Mouse (Mus musculus): Measurements from ENCODE around the gene Cdca4. TPM values are rescaled to one million over a fixed set of nuclear protein-coding genes. Genes with fewer than 3 reads are reported as not detected.

Cdca4 gene
- total and polyA plus RNA-seq, 3 experiments = 78.0 to 128 (median 78.0) TPM

- dilution Hi-C loops (cut with MboI; ENCODE audit: extremely low pct_ligation_motif_present, extremely low pct_unique_long_range_greater_than_20kb, low sequenced_read_pairs) = no loop called here
Measured at GRCm38 (mm10) chr12:112849235-112850022, 20.2 kb upstream of the Cdca4 start.

GRCm38 (mm10) chr12:112847880-112848279 is 18.7 kb upstream of the Cdca4 start:
- H3K9me3 ChIP-seq (replicated peaks; ENCODE audit: low read length) = peaks cover 7% of the 10 kb centered on the region
- peaks cover 5 to 44% of the 10 kb centered on the region in 2 experiments for H3K4me1 ChIP-seq (ENCODE audit: control insufficient read depth in 1 of 2, insufficient read depth in 2 of 2)
- no peak overlapping the region for H3K9ac ChIP-seq (ENCODE audit: insufficient read depth, low read depth)
- H3K79me2 ChIP-seq (replicated peaks; ENCODE audit: control insufficient read depth, extremely low read depth, insufficient read depth, poor library complexity, severe bottlenecking) = 0 out of 2 replicates have a peak, but pooled peaks cover 6% of the 10 kb centered on the region
- no peak for DNase-seq (ENCODE audit: extremely low read depth)
- in situ Hi-C loops (cut with MboI; ENCODE audit: low pct_ligation_motif_present, low pct_unique_long_range_greater_than_20kb, low sequenced_read_pairs) (loop anchor here (5.0 kb wide), 1 partner anchor 101 kb away; no protein-coding TSS in a partner anchor), dilution Hi-C loops (cut with MboI; ENCODE audit: extremely low pct_ligation_motif_present, extremely low pct_unique_long_range_greater_than_20kb, low sequenced_read_pairs) (no loop called here)
- H3K4me3 ChIP-seq (replicated peaks in 1 of 3; ENCODE audit: low read depth in 2 of 3, low read length in 2 of 3, poor library complexity in 1 of 3) = no peak overlapping the region
- H3K27me3 ChIP-seq (replicated peaks) = no peaks in the 10 kb centered on the region
- H3K27ac ChIP-seq (ENCODE audit: insufficient read depth, low read depth) = no peak overlapping the region
- TF ChIP-seq HCFC1 (IDR thresholded peaks at IDR 0.05; ENCODE audit: low read depth, low read length) = no peak
- TF ChIP-seq EP300 (IDR thresholded peaks at IDR 0.05; ENCODE audit: low read length) = no peak
- no peak for TF ChIP-seq CHD2 (IDR thresholded peaks at IDR 0.05; ENCODE audit: low read length)
- TF ChIP-seq MAX (IDR thresholded peaks at IDR 0.05; ENCODE audit: low read length) = no peak
- no peak for TF ChIP-seq E2F4 (IDR thresholded peaks at IDR 0.05; ENCODE audit: insufficient replicate concordance, low read depth, low read length)
- no peak for TF ChIP-seq CHD1 (IDR thresholded peaks at IDR 0.05; ENCODE audit: low read depth, low read length)
- TF ChIP-seq TCF12 (IDR thresholded peaks at IDR 0.05; ENCODE audit: low read depth, low read length) = no peak
- no peak for TF ChIP-seq MXI1 (IDR thresholded peaks at IDR 0.05; ENCODE audit: low read depth, low read length)
- no peak for TF ChIP-seq ZC3H11A (IDR thresholded peaks at IDR 0.05; ENCODE audit: low read depth, low read length)
- no peak for TF ChIP-seq UBTF (IDR thresholded peaks at IDR 0.05; ENCODE audit: low read depth, low read length)
- peaks cover 32 to 42% of the 10 kb centered on the region in 2 experiments for H3K36me3 ChIP-seq (replicated peaks in 1 of 2; ENCODE audit: control insufficient read depth in 1 of 2, insufficient read depth in 1 of 2, low read length in 1 of 2)
- no peak overlapping the region for H3K4me2 ChIP-seq (ENCODE audit: insufficient read depth, low read depth, poor library complexity, severe bottlenecking)

More at GRCm38 (mm10) chr12:112849235-112850022, 20.2 kb upstream of the Cdca4 start:
- DNase-seq (ENCODE audit: extremely low read depth) = no peak
- Histone ChIP-seq H3K9ac (ENCODE audit: insufficient read depth, low read depth) (no peak overlapping the region), H3K4me3 (replicated peaks in 1 of 3; ENCODE audit: low read depth in 2 of 3, low read length in 2 of 3, poor library complexity in 1 of 3) (no peak overlapping the region), H3K79me2 (replicated peaks; ENCODE audit: control insufficient read depth, extremely low read depth, insufficient read depth, poor library complexity, severe bottlenecking) (peaks cover 15% of the 10 kb centered on the region; the same call in 1 of the 2 replicates), H3K27ac (ENCODE audit: insufficient read depth, low read depth) (no peak overlapping the region), H3K9me3 (replicated peaks; ENCODE audit: low read length) (peaks cover 7% of the 10 kb centered on the region), H3K27me3 (replicated peaks) (no peaks in the 10 kb centered on the region), H3K36me3 (replicated peaks in 1 of 2; ENCODE audit: control insufficient read depth in 1 of 2, insufficient read depth in 1 of 2, low read length in 1 of 2) (peaks cover 46 to 56% of the 10 kb centered on the region in 2 experiments), H3K4me2 (ENCODE audit: insufficient read depth, low read depth, poor library complexity, severe bottlenecking) (no peak overlapping the region), H3K4me1 (ENCODE audit: control insufficient read depth in 1 of 2, insufficient read depth in 2 of 2) (peaks cover 10 to 54% of the 10 kb centered on the region in 2 experiments)
- in situ Hi-C loops (cut with MboI; ENCODE audit: low pct_ligation_motif_present, low pct_unique_long_range_greater_than_20kb, low sequenced_read_pairs) = loop anchor here (5.0 to 10.0 kb wide), 2 partner anchors 102 to 195 kb away; no protein-coding TSS in a partner anchor
- TF ChIP-seq ETS1 (conservative IDR thresholded peaks at IDR 0.05; ENCODE audit: low read depth, low read length) (peak; percentile 26; the same call in 1 of the 2 replicates), IRF4 (IDR thresholded peaks at IDR 0.05; ENCODE audit: low read depth, low read length) (0 out of 2 replicates have a peak, but pooled peaks have one; percentile 43), RAD21 (IDR thresholded peaks at IDR 0.05; ENCODE audit: low read depth, low read length) (peak; percentile 34), CTCF (conservative IDR thresholded peaks at IDR 0.05 in 1 of 2, IDR thresholded peaks at IDR 0.05 in 1 of 2; ENCODE audit: low read depth in 2 of 2, low read length in 2 of 2) (peak in 1 of 2 experiments; percentile 59; a peak in 2 of 4 replicates), ZNF384 (IDR thresholded peaks at IDR 0.05; ENCODE audit: low read depth, low read length) (peak; percentile 85), POLR2AphosphoS2 (IDR thresholded peaks at IDR 0.05; ENCODE audit: low read depth, low read length) (peak; percentile 93), JUN (IDR thresholded peaks at IDR 0.05; ENCODE audit: insufficient read depth, low read depth, low read length) (no peak), E2F4 (IDR thresholded peaks at IDR 0.05; ENCODE audit: insufficient replicate concordance, low read depth, low read length) (no peak), SMC3 (IDR thresholded peaks at IDR 0.05; ENCODE audit: low read depth, low read length) (peak; percentile 50)
